Mouse (Mus musculus) ES-E14 (cell line): ENCODE measurements around the gene Des. TPM values are rescaled to one million over a fixed set of nuclear protein-coding genes. Genes with fewer than 3 reads are reported as not detected.

Source experiments
- DNase-seq: peaks from one replicate; pipeline ENCODE4 v3.0.0-alpha.2; 2013; ENCODE audit warnings: low read depth, low spot score
- H3K27ac ChIP-seq: 2 replicates; pipeline ENCODE4 v1.5.1; 2012; ENCODE audit warnings: low read depth, mild to moderate bottlenecking, low read length, moderate library complexity, mixed read lengths; ENCODE audit not compliant: poor library complexity, insufficient read depth, severe bottlenecking
- H3K36me3 ChIP-seq: 2 replicates; pipeline ENCODE4 v1.6.1; 2012; ENCODE audit warnings: mild to moderate bottlenecking, low read length, moderate library complexity, mixed read lengths; ENCODE audit not compliant: control insufficient read depth, poor library complexity, insufficient read depth, severe bottlenecking
- H3K4me1 ChIP-seq, 2 experiments: fragments of 150-350 bp in 1 of 2; sonication (generic) in 1 of 2; 2 replicates each; pipeline ENCODE4 v1.6.1; 2012; ENCODE audit warnings: low read length in 2 of 2, mild to moderate bottlenecking in 1 of 2, mixed read lengths in 1 of 2; ENCODE audit not compliant: control insufficient read depth in 2 of 2, insufficient read depth in 2 of 2, poor library complexity in 1 of 2
- H3K4me3 ChIP-seq, 2 experiments: fragments of 150-350 bp in 1 of 2; sonication (generic) in 1 of 2; 2 replicates each; pipeline ENCODE4 v1.5.1; 2012; ENCODE audit warnings: low read length in 2 of 2, low read depth in 1 of 2, mild to moderate bottlenecking in 1 of 2, mixed read lengths in 1 of 2; ENCODE audit not compliant: insufficient read depth in 1 of 2, poor library complexity in 1 of 2, severe bottlenecking in 1 of 2
- H3K9ac ChIP-seq: 2 replicates; pipeline ENCODE4 v1.6.1; 2012; ENCODE audit warnings: low read depth, mild to moderate bottlenecking, low read length, mixed read lengths; ENCODE audit not compliant: poor library complexity, insufficient read depth, severe bottlenecking
- H3K9me3 ChIP-seq: fragments of 150-350 bp; sonication (generic); 2 replicates; pipeline ENCODE4 v1.6.1; 2012; ENCODE audit warnings: low read depth, mild to moderate bottlenecking, low read length; ENCODE audit not compliant: control insufficient read depth, insufficient read depth
- CHD2 ChIP-seq: IDR thresholded peaks from 2 replicates; pipeline ENCODE4 v1.6.1; 2014; ENCODE audit warnings: mild to moderate bottlenecking, low read depth, low read length, inconsistent platforms
- HCFC1 ChIP-seq: IDR thresholded peaks from 2 replicates; pipeline ENCODE4 v1.6.1; 2012; ENCODE audit warnings: low read length, inconsistent platforms, borderline replicate concordance; ENCODE audit not compliant: insufficient read depth
- MAFK ChIP-seq: IDR thresholded peaks from 2 replicates; pipeline ENCODE4 v1.6.1; 2014; ENCODE audit warnings: mild to moderate bottlenecking, low read depth, low read length, inconsistent platforms; ENCODE audit not compliant: insufficient read depth
- ZC3H11A ChIP-seq: IDR thresholded peaks from 2 replicates; pipeline ENCODE4 v1.6.1; 2012; ENCODE audit warnings: low read depth, mild to moderate bottlenecking, inconsistent platforms, low read length, borderline replicate concordance
- ZNF384 ChIP-seq: IDR thresholded peaks from 2 replicates; pipeline ENCODE4 v1.6.1; 2012; ENCODE audit warnings: low read depth, low read length, inconsistent platforms
- in situ Hi-C, 2 experiments: fragments of 600-800 bp; cut with MboI; formaldehyde crosslinking; loops; one replicate each; pipeline ENCODE4 v1.15.1; 2025; ENCODE audit warnings: low sequenced_read_pairs in 2 of 2, inconsistent platforms in 1 of 2; ENCODE audit not compliant: unreplicated experiment in 2 of 2
- total RNA-seq: library from RNA; depleted of rRNA; stranded (reverse); fragments of 300-350 nt; gene quantifications from 2 replicates; pipeline ENCODE4 v1.2.3, GENCODE M21; 2012; rRNA removed

Gene Des
- total RNA-seq, 1 experiment = 19.4 TPM

- H3K4me1 ChIP-seq = peaks cover 0 to 6% of the 10 kb centered on the region in 2 experiments; a peak in 1 of 4 replicates
- in situ Hi-C loops = no loop called here
- no peak overlapping the region for H3K9ac ChIP-seq
- no peak for DNase-seq
- no peak overlapping the region for H3K4me3 ChIP-seq
- H3K36me3 ChIP-seq = no peaks in the 10 kb centered on the region
- no peak for TF ChIP-seq ZC3H11A
- no peak for TF ChIP-seq ZNF384
- no peak for TF ChIP-seq CHD2
- H3K27ac ChIP-seq = no peak overlapping the region
- H3K9me3 ChIP-seq = no peaks in the 10 kb centered on the region
Measured at GRCm38 (mm10) chr1:75409950-75410349, 49.8 kb downstream of the Des start.

DNA sequence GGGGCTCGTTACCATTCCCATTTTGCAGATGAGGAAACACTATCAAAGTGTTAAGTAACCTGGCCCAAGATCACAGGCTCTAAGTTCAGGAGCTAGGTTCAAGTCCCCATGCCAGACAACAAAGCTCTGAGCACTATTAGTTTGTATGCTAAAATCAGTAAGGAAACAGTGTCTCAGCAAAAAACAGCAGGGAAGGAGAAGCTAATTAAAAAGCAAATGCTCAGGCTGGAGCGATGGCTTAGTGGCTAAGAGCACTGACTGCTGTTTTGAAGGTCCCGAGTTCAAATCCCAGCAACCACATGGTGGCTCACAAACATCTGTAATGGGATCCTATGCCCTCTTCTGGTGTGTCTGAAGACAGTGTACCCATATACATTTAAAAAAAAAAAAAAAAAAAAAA, 52.1 kb downstream of the Des start:
- no peak for DNase-seq
- H3K9me3 ChIP-seq = no peaks in the 10 kb centered on the region
- H3K4me1 ChIP-seq = peaks cover 0 to 6% of the 10 kb centered on the region in 2 experiments; a peak in 1 of 4 replicates
- no peak overlapping the region for H3K9ac ChIP-seq
- TF ChIP-seq ZNF384 = peak; percentile 21; the same call in 1 of the 2 replicates
- TF ChIP-seq HCFC1 = no peak
- no peaks in the 10 kb centered on the region for H3K36me3 ChIP-seq
- in situ Hi-C loops = no loop called here
- H3K27ac ChIP-seq = no peak overlapping the region
- H3K4me3 ChIP-seq = no peak overlapping the region

- in situ Hi-C loops = no loop called here
- H3K9ac ChIP-seq = no peak overlapping the region
- H3K4me1 ChIP-seq = peaks cover 0 to 6% of the 10 kb centered on the region in 2 experiments; a peak in 1 of 4 replicates
- peak; percentile 69 for DNase-seq
- H3K4me3 ChIP-seq = no peak overlapping the region
- no peaks in the 10 kb centered on the region for H3K9me3 ChIP-seq
- TF ChIP-seq HCFC1 (no peak), ZNF384 (no peak), ZC3H11A (no peak), MAFK (no peak), CHD2 (no peak)
- H3K27ac ChIP-seq = no peak overlapping the region
- no peaks in the 10 kb centered on the region for H3K36me3 ChIP-seq
Measured at GRCm38 (mm10) chr1:75413749-75414148, 53.6 kb downstream of the Des start.

Other genes starting within 250 kb of the Des start
- gene Nhej1, start 235.1 kb upstream of the Des start, total RNA-seq = 6.7 and 7.7 TPM in 2 replicates
- gene Slc23a3, start 226.4 kb upstream of the Des start, total RNA-seq = 0.31 TPM in 1 of 2 replicates, not detected in the other
- 20.9 and 27.2 TPM in 2 replicates for gene Cnppd1, start 217.6 kb upstream of the Des start, total RNA-seq
- gene Retreg2, start 217.6 kb upstream of the Des start, total RNA-seq = 27.1 and 37.4 TPM in 2 replicates
- gene Zfand2b, start 191.7 kb upstream of the Des start, total RNA-seq = 15.1 and 16.0 TPM in 2 replicates
- gene Abcb6, start 179.9 kb upstream of the Des start, total RNA-seq = 41.0 and 54.3 TPM in 2 replicates
- gene Ankzf1, start 168.2 kb upstream of the Des start, total RNA-seq = 23.0 and 42.5 TPM in 2 replicates
- 17.2 and 24.4 TPM in 2 replicates for gene Atg9a, start 168.1 kb upstream of the Des start, total RNA-seq
- gene Glb1l, start 149.5 kb upstream of the Des start, total RNA-seq = 5.8 and 7.6 TPM in 2 replicates
- gene Stk16, start 149.5 kb upstream of the Des start, total RNA-seq = 63.6 and 103 TPM in 2 replicates
- 110 and 124 TPM in 2 replicates for gene Tuba4a, start 140.5 kb upstream of the Des start, total RNA-seq
- gene A630095N17Rik, start 128.2 kb upstream of the Des start, total RNA-seq = not detected in 2 replicates
- 15.8 and 17.7 TPM in 2 replicates for gene Dnajb2, start 123.9 kb upstream of the Des start, total RNA-seq
- gene Ptprn, start 95.8 kb upstream of the Des start, total RNA-seq = 8.9 and 9.0 TPM in 2 replicates
- 0.90 TPM in 1 of 2 replicates, not detected in the other for gene Resp18, start 81.9 kb upstream of the Des start, total RNA-seq
- 67.1 and 75.5 TPM in 2 replicates for gene Dnpep, start 42.3 kb upstream of the Des start, total RNA-seq
- gene Speg, start 15.0 kb downstream of the Des start, total RNA-seq = 16.9 and 31.2 TPM in 2 replicates
- 40.2 and 51.6 TPM in 2 replicates for gene Gmppa, start 75.6 kb downstream of the Des start, total RNA-seq
- not detected in 2 replicates for gene Asic4, start 90.1 kb downstream of the Des start, total RNA-seq
- 43.5 and 80.3 TPM in 2 replicates for gene Chpf, start 119.0 kb downstream of the Des start, total RNA-seq
- 1.6 TPM in 2 replicates for gene Tmem198, start 119.2 kb downstream of the Des start, total RNA-seq
- 45.0 and 52.2 TPM in 2 replicates for gene Obsl1, start 146.1 kb downstream of the Des start, total RNA-seq
- 0.80 and 1.6 TPM in 2 replicates for gene Inha, start 146.7 kb downstream of the Des start, total RNA-seq
- gene Stk11ip, start 161.2 kb downstream of the Des start, total RNA-seq = 26.8 and 41.8 TPM in 2 replicates
- 7.9 and 16.0 TPM in 2 replicates for gene Slc4a3, start 185.9 kb downstream of the Des start, total RNA-seq